Mouse (Mus musculus) neural tube, embryonic 13.5 days (tissue): ENCODE results near the gene Zic5. TPM values are rescaled to one million over a fixed set of nuclear protein-coding genes. Genes with fewer than 3 reads are reported as not detected.

ENCODE experiments used
- ATAC-seq: fragments of 200-750 bp; cut with Nextera tagmentation; 2 replicates; pipeline ENCODE4 v1.8.0; 2017; ENCODE audit warnings: low read depth, mild to moderate bottlenecking, moderate TSS enrichment, moderate library complexity
- H3K27ac ChIP-seq: fragments of 300-500 bp; sonication (generic); replicated peaks from 2 replicates; pipeline ENCODE4 v1.5.1; 2015; ENCODE audit warnings: moderate library complexity, mild to moderate bottlenecking, inconsistent platforms
- H3K27me3 ChIP-seq: fragments of 300-500 bp; sonication (generic); 2 replicates; pipeline ENCODE4 v1.6.1; 2015; ENCODE audit warnings: mild to moderate bottlenecking, inconsistent platforms
- H3K36me3 ChIP-seq: fragments of 300-500 bp; sonication (generic); 2 replicates; pipeline ENCODE4 v1.6.1; 2015; ENCODE audit warnings: mild to moderate bottlenecking, inconsistent platforms
- H3K4me1 ChIP-seq: fragments of 300-500 bp; sonication (generic); replicated peaks from 2 replicates; pipeline ENCODE4 v1.6.1; 2015; ENCODE audit warnings: inconsistent platforms
- H3K4me2 ChIP-seq: fragments of 300-500 bp; sonication (generic); 2 replicates; pipeline ENCODE4 v1.6.1; 2015; ENCODE audit warnings: inconsistent platforms, mild to moderate bottlenecking, moderate library complexity
- H3K4me3 ChIP-seq: fragments of 300-500 bp; sonication (generic); 2 replicates; pipeline ENCODE4 v1.5.1; 2015; ENCODE audit warnings: mild to moderate bottlenecking, inconsistent platforms
- H3K9ac ChIP-seq: fragments of 300-500 bp; sonication (generic); 2 replicates; pipeline ENCODE4 v1.6.1; 2015; ENCODE audit warnings: moderate library complexity, mild to moderate bottlenecking, inconsistent platforms
- H3K9me3 ChIP-seq: fragments of 300-500 bp; sonication (generic); 2 replicates; pipeline ENCODE4 v1.6.1; 2016; ENCODE audit warnings: inconsistent platforms
- WGBS: fragments of 180-500 bp; shearing (Covaris S2); methylation state at CpG from one replicate; pipeline ENCODE4 v1.1.7; 2015; 5-methylcytosine and 5-hydroxymethylcytosine counted together
- polyA plus RNA-seq: library from polyadenylated mRNA; unstranded; fragments of >200 nt; fragmentation: Nextera tagmentation; extraction: Ambion mirVana; gene quantifications from 2 replicates; pipeline ENCODE4 v1.2.1, GENCODE M21; 2015

Gene Zic5
- polyA plus RNA-seq, 1 experiment from 2014 or later: 8.4 TPM

GRCm38 (mm10) chr14:122485635-122486181 is 20.2 kb upstream of the Zic5 start:
- no peak for ATAC-seq
- WGBS: 5% methylated on average over 12 of the region's 12 CpGs
- Histone ChIP-seq H3K27ac (peak overlapping the region; percentile 67), H3K9me3 (no peaks in the 10 kb centered on the region), H3K36me3 (no peaks in the 10 kb centered on the region), H3K4me1 (peaks cover 24% of the 10 kb centered on the region), H3K27me3 (peaks cover 89% of the 10 kb centered on the region), H3K9ac (peak overlapping the region; percentile 34), H3K4me3 (no peak overlapping the region; the same call in 1 of the 2 replicates), H3K4me2 (peak overlapping the region; percentile 62)

GRCm38 (mm10) chr14:122484844-122485551 is 19.5 kb upstream of the Zic5 start:
- Histone ChIP-seq H3K9ac (peak overlapping the region; percentile 34), H3K27me3 (peaks cover 89% of the 10 kb centered on the region)
- ATAC-seq: no peak

GRCm38 (mm10) chr14:122484458-122484843 is 19.0 kb upstream of the Zic5 start:
- peak overlapping the region; percentile 31; the same call in 1 of the 2 replicates for H3K9ac ChIP-seq
- peaks cover 84% of the 10 kb centered on the region for H3K27me3 ChIP-seq
- H3K4me1 ChIP-seq: peaks cover 20% of the 10 kb centered on the region
- WGBS: 14% methylated on average over 4 of the region's 4 CpGs
- H3K9me3 ChIP-seq: no peaks in the 10 kb centered on the region
- H3K36me3 ChIP-seq: no peaks in the 10 kb centered on the region
- peak overlapping the region; percentile 67 for H3K27ac ChIP-seq
- no peak for ATAC-seq
- peak overlapping the region; percentile 62 for H3K4me2 ChIP-seq
- H3K4me3 ChIP-seq: peak overlapping the region; percentile 12; the same call in 1 of the 2 replicates

More at GRCm38 (mm10) chr14:122484844-122485551, 19.5 kb upstream of the Zic5 start:
- WGBS: 3% methylated on average over 24 of the region's 24 CpGs
- Histone ChIP-seq H3K4me1 (peaks cover 20% of the 10 kb centered on the region), H3K4me2 (peak overlapping the region; percentile 62), H3K9me3 (no peaks in the 10 kb centered on the region), H3K36me3 (no peaks in the 10 kb centered on the region), H3K27ac (peak overlapping the region; percentile 67), H3K4me3 (no peak overlapping the region)

GRCm38 (mm10) chr14:122483556-122484421 is 18.3 kb upstream of the Zic5 start:
- Histone ChIP-seq H3K4me2 (peak overlapping the region; percentile 62), H3K27ac (peak overlapping the region; percentile 23; the same call in 1 of the 2 replicates), H3K4me1 (peaks cover 20% of the 10 kb centered on the region), H3K27me3 (peaks cover 81% of the 10 kb centered on the region), H3K9ac (peak overlapping the region; percentile 31), H3K4me3 (peak overlapping the region; percentile 12; the same call in 1 of the 2 replicates), H3K36me3 (no peaks in the 10 kb centered on the region), H3K9me3 (no peaks in the 10 kb centered on the region)
- no peak; the same call in 1 of the 2 replicates for ATAC-seq
- WGBS: 10% methylated on average over 18 of the region's 18 CpGs

GRCm38 (mm10) chr14:122483024-122483385 is 17.5 kb upstream of the Zic5 start:
- Histone ChIP-seq H3K4me1 (peaks cover 20% of the 10 kb centered on the region), H3K9ac (peak overlapping the region; percentile 64), H3K27me3 (peaks cover 86% of the 10 kb centered on the region), H3K9me3 (no peaks in the 10 kb centered on the region), H3K36me3 (no peaks in the 10 kb centered on the region), H3K4me2 (peak overlapping the region; percentile 62), H3K4me3 (peak overlapping the region; percentile 58), H3K27ac (peak overlapping the region; percentile 77)
- WGBS: 3% methylated on average over 5 of the region's 5 CpGs
- no peak for ATAC-seq

- Histone ChIP-seq H3K27me3 (peaks cover 87% of the 10 kb centered on the region), H3K36me3 (no peaks in the 10 kb centered on the region), H3K4me3 (peak overlapping the region; percentile 58), H3K9ac (peak overlapping the region; percentile 64), H3K9me3 (no peaks in the 10 kb centered on the region), H3K4me1 (peaks cover 20% of the 10 kb centered on the region), H3K27ac (peak overlapping the region; percentile 77), H3K4me2 (peak overlapping the region; percentile 62)
- ATAC-seq: no peak
- WGBS: 3% methylated on average over 38 of the region's 38 CpGs
Observed at GRCm38 (mm10) chr14:122482081-122483023, 16.9 kb upstream of the Zic5 start.

- ATAC-seq: peak; percentile 51; the same call in 1 of the 2 replicates
- H3K36me3 ChIP-seq: no peaks in the 10 kb centered on the region
- H3K27me3 ChIP-seq: peaks cover 84% of the 10 kb centered on the region
- H3K4me2 ChIP-seq: peak overlapping the region; percentile 62
- H3K9ac ChIP-seq: peak overlapping the region; percentile 64
- peak overlapping the region; percentile 77 for H3K27ac ChIP-seq
- 9% methylated on average over 15 of the region's 15 CpGs for WGBS
- peaks cover 25% of the 10 kb centered on the region for H3K4me1 ChIP-seq
- peak overlapping the region; percentile 58 for H3K4me3 ChIP-seq
- no peaks in the 10 kb centered on the region for H3K9me3 ChIP-seq
Observed at GRCm38 (mm10) chr14:122481181-122481580, 15.7 kb upstream of the Zic5 start.

GRCm38 (mm10) chr14:122480355-122480754 is 14.9 kb upstream of the Zic5 start:
- Histone ChIP-seq H3K9me3 (no peaks in the 10 kb centered on the region), H3K9ac (peak overlapping the region; percentile 64), H3K4me2 (peak overlapping the region; percentile 62), H3K36me3 (no peaks in the 10 kb centered on the region), H3K27ac (peak overlapping the region; percentile 77), H3K27me3 (peaks cover 80% of the 10 kb centered on the region), H3K4me1 (peaks cover 33% of the 10 kb centered on the region), H3K4me3 (peak overlapping the region; percentile 58)
- WGBS: 11% methylated on average over 2 of the region's 2 CpGs
- no peak for ATAC-seq

- Histone ChIP-seq H3K36me3 (no peaks in the 10 kb centered on the region), H3K4me3 (peak overlapping the region; percentile 58), H3K4me2 (peak overlapping the region; percentile 62), H3K27ac (0 out of 2 replicates have a peak overlapping the region, but pooled peaks have one; percentile 4), H3K27me3 (peaks cover 75% of the 10 kb centered on the region), H3K9ac (peak overlapping the region; percentile 82), H3K4me1 (peaks cover 32% of the 10 kb centered on the region), H3K9me3 (no peaks in the 10 kb centered on the region)
- ATAC-seq: no peak
- 13% methylated on average over 17 of the region's 17 CpGs for whole genome bisulfite sequencing
Observed at GRCm38 (mm10) chr14:122479461-122480109, 14.1 kb upstream of the Zic5 start.

GRCm38 (mm10) chr14:122478574-122479011 is 13.1 kb upstream of the Zic5 start:
- Histone ChIP-seq H3K27me3 (peaks cover 69% of the 10 kb centered on the region), H3K36me3 (no peaks in the 10 kb centered on the region), H3K9me3 (no peaks in the 10 kb centered on the region), H3K4me2 (peak overlapping the region; percentile 62), H3K27ac (peak overlapping the region; percentile 83), H3K4me3 (peak overlapping the region; percentile 58), H3K9ac (peak overlapping the region; percentile 82), H3K4me1 (peaks cover 39% of the 10 kb centered on the region)
- 1% methylated on average over 18 of the region's 22 CpGs for WGBS
- no peak for ATAC-seq
